Mouse (Mus musculus): Measurements from ENCODE around the gene Garnl3.

DNA sequence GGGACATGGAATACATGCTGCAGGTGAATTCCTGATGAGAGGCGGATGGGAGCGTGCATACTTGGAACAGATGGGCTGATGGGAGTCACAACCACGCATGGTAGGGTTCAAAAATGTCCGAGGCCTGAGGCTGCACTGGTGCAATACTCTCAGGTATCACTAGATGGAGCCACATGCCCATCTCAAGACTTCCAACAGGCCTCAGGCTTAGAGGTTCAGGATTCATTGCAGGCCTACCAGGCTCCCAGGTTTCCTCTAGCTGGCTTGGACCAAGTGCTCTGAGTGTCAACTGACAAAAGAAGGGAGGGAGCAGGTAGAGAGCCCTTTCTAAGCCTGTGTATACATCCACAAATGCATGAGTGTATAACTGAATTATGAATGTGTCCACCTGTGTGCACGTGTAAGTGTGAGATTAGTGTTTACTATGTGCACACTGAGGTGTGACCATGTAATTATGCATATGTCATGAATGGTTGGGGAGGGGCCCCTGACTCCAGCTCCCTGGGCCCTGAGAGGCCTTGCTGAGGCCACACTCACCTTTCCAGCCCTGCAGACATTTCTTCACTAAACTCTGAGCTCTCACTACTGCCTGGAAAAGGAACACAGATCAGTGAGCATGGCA, 23.4 kb upstream of the Garnl3 start:
- TF ChIP-seq CTCF (IDR thresholded peaks at IDR 0.05; ENCODE audit: control insufficient read depth, insufficient read depth, low read length) (peak; percentile 80), POLR2A (IDR thresholded peaks at IDR 0.05; ENCODE audit: borderline replicate concordance, control insufficient read depth, low read depth, low read length) (no peak)
